Mouse (Mus musculus) urinary bladder, postnatal 4 days (tissue): ENCODE results near the gene Armc7.
"Not testable (repeated sequence)": the region's sequence is repeated elsewhere in the genome, so short reads cannot be mapped to it uniquely, and the experiment has no call there.

ENCODE experiments used
- DNase-seq, 2 experiments: peaks; one replicate each; pipeline ENCODE4 v3.0.0; 2021 to 2022; ENCODE audit warnings: low spot score in 2 of 2

Gene Armc7

GRCm38 (mm10) chr11:115454822-115455221 is 20.6 kb upstream of the Armc7 start:
- not testable (repeated sequence) for DNase-seq

GRCm38 (mm10) chr11:115455619-115456018 is 19.8 kb upstream of the Armc7 start:
- no peak for DNase-seq

- DNase-seq: no peak
Observed at GRCm38 (mm10) chr11:115456182-115456581, 19.3 kb upstream of the Armc7 start.

- no peak for DNase-seq
Observed at GRCm38 (mm10) chr11:115457405-115457804, 18.1 kb upstream of the Armc7 start.

GRCm38 (mm10) chr11:115460976-115461375 is 14.5 kb upstream of the Armc7 start:
- DNase-seq: no peak

GRCm38 (mm10) chr11:115461846-115462242 is 13.6 kb upstream of the Armc7 start:
- DNase-seq: no peak

GRCm38 (mm10) chr11:115462243-115462891 is 13.1 kb upstream of the Armc7 start, which contains the start of gene Slc16a5:
Slc16a5 (plus strand) TSS chr11:115462474.
- no peak for DNase-seq

GRCm38 (mm10) chr11:115463397-115463796 is 12.1 kb upstream of the Armc7 start:
- DNase-seq: no peak

GRCm38 (mm10) chr11:115464851-115465250 is 10.6 kb upstream of the Armc7 start:
- DNase-seq: no peak

- no peak for DNase-seq
Observed at GRCm38 (mm10) chr11:115467217-115467618, 8.2 kb upstream of the Armc7 start.

- no peak for DNase-seq
Observed at GRCm38 (mm10) chr11:115472183-115472582, 3.3 kb upstream of the Armc7 start.

- peak; percentile 81 to 92 for DNase-seq
Observed at GRCm38 (mm10) chr11:115473626-115474275, 1.7 kb upstream of the Armc7 start.

GRCm38 (mm10) chr11:115475758-115476237 is 331 bp downstream of the Armc7 start:
- DNase-seq: no peak

- not testable (repeated sequence) for DNase-seq
Observed at GRCm38 (mm10) chr11:115476630-115477029, 1.2 kb downstream of the Armc7 start.

GRCm38 (mm10) chr11:115477388-115477787 is 1.9 kb downstream of the Armc7 start:
- not testable (repeated sequence) for DNase-seq

- no peak for DNase-seq
Observed at GRCm38 (mm10) chr11:115478296-115478938, 3.0 kb downstream of the Armc7 start.

- DNase-seq: no peak
Observed at GRCm38 (mm10) chr11:115481553-115482259, 6.2 kb downstream of the Armc7 start.

GRCm38 (mm10) chr11:115483278-115483677 is 7.8 kb downstream of the Armc7 start:
- no peak for DNase-seq

GRCm38 (mm10) chr11:115483726-115484125 is 8.3 kb downstream of the Armc7 start:
- peak in 1 of 2 experiments; percentile 49 for DNase-seq

GRCm38 (mm10) chr11:115485155-115485554 is 9.7 kb downstream of the Armc7 start:
- DNase-seq: no peak

GRCm38 (mm10) chr11:115488551-115489104 is 13.2 kb downstream of the Armc7 start:
- no peak for DNase-seq
